Mouse (Mus musculus): ENCODE measurements around the gene Rab44.
"Not testable (repeated sequence)": the region's sequence is repeated elsewhere in the genome, so short reads cannot be mapped to it uniquely, and the experiment has no call there.

The Rab44 gene

GRCm38 (mm10) chr17:29096245-29096644, 17.7 kb upstream of the Rab44 start:
- DNase-seq (ENCODE audit: low read depth, low spot score), result no peak
- no peaks in the 10 kb centered on the region for H3K27me3 ChIP-seq (ENCODE audit: control insufficient read depth, insufficient read depth, low read length, poor library complexity, severe bottlenecking)
- no peaks in the 10 kb centered on the region for H3K36me3 ChIP-seq (ENCODE audit: control insufficient read depth, insufficient read depth, low read length, poor library complexity, severe bottlenecking)

DNA sequence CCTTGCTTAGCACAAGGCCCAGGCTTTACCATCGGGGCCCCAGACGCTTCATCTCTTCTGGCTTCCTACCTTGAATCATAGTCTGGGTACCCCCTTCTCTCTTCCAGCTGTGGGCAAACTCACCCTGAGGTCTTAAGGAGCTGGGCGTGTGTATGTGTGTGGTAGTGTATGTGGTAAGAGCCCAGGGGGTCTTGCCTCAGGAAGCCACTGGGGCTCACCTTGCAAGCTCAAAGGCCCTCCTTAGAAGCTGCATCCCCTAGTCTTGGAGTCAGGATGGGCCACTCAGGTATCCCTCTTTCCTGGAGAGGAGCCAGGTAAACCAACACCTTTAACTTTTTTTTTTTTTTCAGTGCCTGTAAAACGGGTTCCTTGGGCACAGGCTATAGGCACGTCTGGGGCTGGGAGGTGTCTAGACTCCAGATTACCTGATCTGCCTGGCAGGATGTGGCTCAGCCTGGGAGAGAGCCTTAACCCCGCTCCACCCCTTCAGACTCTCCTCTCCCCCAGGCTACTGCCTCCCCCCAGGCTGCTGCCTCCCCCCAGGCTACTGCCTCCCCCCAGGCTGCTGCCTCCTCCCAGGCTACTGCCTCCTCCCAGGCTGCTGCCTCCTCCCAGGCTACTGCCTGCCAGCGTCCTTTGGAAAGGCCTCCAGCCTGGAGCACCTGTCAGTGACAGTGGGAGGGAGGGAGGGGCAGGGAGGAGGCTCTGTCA, 16.9 kb upstream of the Rab44 start:
- DNase-seq (ENCODE audit: low read depth, low spot score), result no peak
- Histone ChIP-seq H3K36me3 (ENCODE audit: control insufficient read depth, insufficient read depth, low read length, poor library complexity, severe bottlenecking) (no peaks in the 10 kb centered on the region), H3K27me3 (ENCODE audit: control insufficient read depth, insufficient read depth, low read length, poor library complexity, severe bottlenecking) (no peaks in the 10 kb centered on the region)

DNA sequence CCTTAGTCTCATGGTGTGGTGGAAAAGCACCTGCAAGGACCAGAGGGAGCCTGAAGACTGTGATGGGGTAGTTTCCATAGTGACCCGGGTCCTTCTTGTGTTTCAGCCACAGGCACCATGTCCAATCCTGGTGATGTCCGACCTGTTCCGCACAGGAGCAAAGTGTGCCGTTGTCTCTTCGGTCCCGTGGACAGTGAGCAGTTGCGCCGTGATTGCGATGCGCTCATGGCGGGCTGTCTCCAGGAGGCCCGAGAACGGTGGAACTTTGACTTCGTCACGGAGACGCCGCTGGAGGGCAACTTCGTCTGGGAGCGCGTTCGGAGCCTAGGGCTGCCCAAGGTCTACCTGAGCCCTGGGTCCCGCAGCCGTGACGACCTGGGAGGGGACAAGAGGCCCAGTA, 15.7 kb upstream of the Rab44 start:
- H3K27me3 ChIP-seq (ENCODE audit: control insufficient read depth, insufficient read depth, low read length, poor library complexity, severe bottlenecking), result no peaks in the 10 kb centered on the region

GRCm38 (mm10) chr17:29099076-29099475, 14.9 kb upstream of the Rab44 start:
- Histone ChIP-seq H3K36me3 (ENCODE audit: control insufficient read depth, insufficient read depth, low read length, poor library complexity, severe bottlenecking) (no peaks in the 10 kb centered on the region), H3K27me3 (ENCODE audit: control insufficient read depth, insufficient read depth, low read length, poor library complexity, severe bottlenecking) (no peaks in the 10 kb centered on the region)
- no peak for DNase-seq (ENCODE audit: low read depth, low spot score)

More for the DNA sequence above, 15.7 kb upstream of the Rab44 start:
- no peak for DNase-seq (ENCODE audit: low read depth, low spot score)
- H3K36me3 ChIP-seq (ENCODE audit: control insufficient read depth, insufficient read depth, low read length, poor library complexity, severe bottlenecking), result no peaks in the 10 kb centered on the region

GRCm38 (mm10) chr17:29100627-29101026, 13.3 kb upstream of the Rab44 start:
- Histone ChIP-seq H3K27me3 (ENCODE audit: control insufficient read depth, insufficient read depth, low read length, poor library complexity, severe bottlenecking) (no peaks in the 10 kb centered on the region), H3K36me3 (ENCODE audit: control insufficient read depth, insufficient read depth, low read length, poor library complexity, severe bottlenecking) (no peaks in the 10 kb centered on the region)
- DNase-seq (ENCODE audit: low read depth, low spot score), result no peak

DNA sequence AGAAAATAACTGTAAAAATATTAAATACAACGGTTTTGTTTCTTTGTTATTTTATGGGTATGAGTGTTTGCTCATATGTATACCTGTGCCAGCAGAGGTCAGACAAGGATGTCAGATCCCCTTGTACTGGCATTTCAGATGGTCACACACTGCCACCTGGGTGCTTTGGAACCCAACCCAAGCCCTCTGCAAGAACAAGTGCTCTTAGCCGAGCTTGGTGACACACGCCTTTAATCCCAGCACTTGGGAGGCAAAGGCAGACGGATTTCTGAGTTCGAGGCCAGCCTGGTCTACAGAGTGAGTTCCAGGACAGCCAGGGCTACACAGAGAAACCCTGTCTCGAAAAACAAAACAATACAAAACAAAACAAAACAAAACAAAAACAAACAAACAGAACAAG, 3.6 kb upstream of the Rab44 start:
- H3K27me3 ChIP-seq (ENCODE audit: control insufficient read depth, insufficient read depth, low read length, poor library complexity, severe bottlenecking); DNase-seq (ENCODE audit: low read depth, low spot score); H3K36me3 ChIP-seq (ENCODE audit: control insufficient read depth, insufficient read depth, low read length, poor library complexity, severe bottlenecking): not testable (repeated sequence)

DNA sequence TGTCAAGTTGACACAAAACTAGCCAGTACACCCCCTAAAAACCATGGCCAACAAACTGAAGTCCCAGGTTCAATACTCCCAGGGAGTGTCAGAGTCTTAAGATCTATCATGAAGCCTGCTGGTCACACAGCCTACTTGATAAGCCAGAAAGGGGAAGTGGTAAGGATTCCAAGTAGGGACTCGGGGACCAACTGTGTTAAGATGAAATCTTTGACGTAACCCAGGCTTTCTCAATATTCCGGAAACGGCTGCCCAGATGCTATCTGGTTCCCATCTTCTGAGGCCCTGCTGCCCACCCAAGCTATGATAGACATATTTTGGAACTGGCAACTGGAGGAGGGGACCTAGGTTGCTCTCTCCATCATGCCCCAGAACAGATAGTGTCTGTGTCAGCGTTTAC, 2.6 kb upstream of the Rab44 start:
- Histone ChIP-seq H3K36me3 (ENCODE audit: control insufficient read depth, insufficient read depth, low read length, poor library complexity, severe bottlenecking) (no peaks in the 10 kb centered on the region), H3K27me3 (ENCODE audit: control insufficient read depth, insufficient read depth, low read length, poor library complexity, severe bottlenecking) (no peaks in the 10 kb centered on the region)
- DNase-seq (ENCODE audit: low read depth, low spot score), result peak; percentile 49

DNA sequence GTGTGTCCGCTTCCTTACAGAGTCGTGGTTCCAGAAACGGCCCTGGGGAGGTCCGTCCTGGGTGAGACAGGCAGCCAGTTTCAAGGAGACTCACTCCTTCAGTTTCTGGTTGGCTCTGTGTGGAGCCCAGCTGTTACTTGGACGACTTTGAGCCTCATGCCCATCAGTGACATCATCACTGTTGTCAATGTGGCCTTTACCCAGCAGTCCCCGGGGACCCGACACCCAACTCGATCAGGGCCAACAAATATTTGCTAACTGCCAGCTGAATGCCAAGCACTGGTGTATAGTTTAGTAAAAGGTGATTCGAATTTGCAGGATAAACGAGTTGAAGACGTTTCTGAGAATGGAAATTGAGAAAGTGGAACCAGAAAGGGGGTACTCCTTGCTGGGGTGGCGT, 2.1 kb downstream of the Rab44 start:
- Histone ChIP-seq H3K36me3 (ENCODE audit: control insufficient read depth, insufficient read depth, low read length, poor library complexity, severe bottlenecking) (no peaks in the 10 kb centered on the region), H3K27me3 (ENCODE audit: control insufficient read depth, insufficient read depth, low read length, poor library complexity, severe bottlenecking) (no peaks in the 10 kb centered on the region)
- DNase-seq (ENCODE audit: low read depth, low spot score), result no peak

- H3K36me3 ChIP-seq (ENCODE audit: control insufficient read depth, insufficient read depth, low read length, poor library complexity, severe bottlenecking), result no peaks in the 10 kb centered on the region
- H3K27me3 ChIP-seq (ENCODE audit: control insufficient read depth, insufficient read depth, low read length, poor library complexity, severe bottlenecking), result no peaks in the 10 kb centered on the region
- no peak for DNase-seq (ENCODE audit: low read depth, low spot score)
Observed at GRCm38 (mm10) chr17:29117006-29117648, 3.2 kb downstream of the Rab44 start.

GRCm38 (mm10) chr17:29118057-29118456, 4.1 kb downstream of the Rab44 start:
- Histone ChIP-seq H3K27me3 (ENCODE audit: control insufficient read depth, insufficient read depth, low read length, poor library complexity, severe bottlenecking) (no peaks in the 10 kb centered on the region), H3K36me3 (ENCODE audit: control insufficient read depth, insufficient read depth, low read length, poor library complexity, severe bottlenecking) (no peaks in the 10 kb centered on the region)
- DNase-seq (ENCODE audit: low read depth, low spot score), result no peak

DNA sequence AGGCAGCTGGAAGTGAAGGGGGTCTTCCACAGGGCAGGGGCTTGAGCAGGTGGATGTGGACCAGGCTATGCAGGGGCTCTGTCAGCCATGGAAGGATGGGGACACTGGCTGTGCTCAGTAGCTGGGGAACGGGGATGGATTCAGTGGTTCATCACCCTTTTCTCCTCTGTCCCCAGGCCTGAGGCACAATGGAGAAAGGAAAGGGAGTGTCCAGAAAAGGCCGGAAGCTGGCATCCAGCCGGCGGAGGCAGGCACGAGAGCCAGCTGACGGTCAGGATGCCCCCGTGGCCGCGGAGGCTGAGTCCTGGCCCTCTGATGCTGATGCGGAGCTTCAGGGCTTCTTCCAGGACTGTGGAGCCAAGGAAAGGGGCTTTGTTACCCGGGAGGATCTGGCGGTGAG, 6.7 kb downstream of the Rab44 start:
- H3K36me3 ChIP-seq (ENCODE audit: control insufficient read depth, insufficient read depth, low read length, poor library complexity, severe bottlenecking), result no peaks in the 10 kb centered on the region
- H3K27me3 ChIP-seq (ENCODE audit: control insufficient read depth, insufficient read depth, low read length, poor library complexity, severe bottlenecking), result no peaks in the 10 kb centered on the region
- DNase-seq (ENCODE audit: low read depth, low spot score), result no peak

GRCm38 (mm10) chr17:29122817-29123216, 8.9 kb downstream of the Rab44 start:
- Histone ChIP-seq H3K27me3 (ENCODE audit: control insufficient read depth, insufficient read depth, low read length, poor library complexity, severe bottlenecking) (no peaks in the 10 kb centered on the region), H3K36me3 (ENCODE audit: control insufficient read depth, insufficient read depth, low read length, poor library complexity, severe bottlenecking) (no peaks in the 10 kb centered on the region)
- no peak for DNase-seq (ENCODE audit: low read depth, low spot score)

DNA sequence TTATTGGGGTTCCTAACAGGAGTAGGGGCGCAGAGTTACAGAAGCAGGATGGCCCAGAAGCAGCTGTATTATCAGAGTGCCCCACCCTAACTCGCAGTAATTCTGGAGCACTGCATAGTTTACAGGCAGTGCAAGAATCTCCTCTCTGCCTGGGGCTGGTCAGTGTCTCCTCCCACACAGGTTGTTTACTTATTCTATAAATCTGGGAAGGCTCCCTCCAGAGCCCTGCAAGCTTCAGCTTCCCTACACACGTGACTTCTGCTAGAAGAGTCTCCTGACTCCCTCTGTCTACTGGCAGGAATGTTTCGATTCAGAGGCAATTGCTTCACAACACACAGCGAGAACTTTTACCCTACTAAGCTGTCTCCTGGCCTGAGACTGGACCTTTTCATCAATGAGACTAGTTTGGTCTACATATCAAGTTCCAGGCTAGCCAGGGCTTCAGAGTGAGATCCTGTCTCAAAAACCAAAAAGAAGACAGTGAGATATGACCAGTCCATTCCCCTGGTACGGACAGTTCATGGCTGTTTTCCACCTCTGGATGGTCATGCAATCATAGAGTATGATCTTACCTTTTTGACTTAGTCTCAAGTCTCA, 9.7 kb downstream of the Rab44 start:
- H3K36me3 ChIP-seq (ENCODE audit: control insufficient read depth, insufficient read depth, low read length, poor library complexity, severe bottlenecking), result no peaks in the 10 kb centered on the region
- no peak for DNase-seq (ENCODE audit: low read depth, low spot score)

GRCm38 (mm10) chr17:29126561-29126960, 12.6 kb downstream of the Rab44 start:
- Histone ChIP-seq H3K36me3 (ENCODE audit: control insufficient read depth, insufficient read depth, low read length, poor library complexity, severe bottlenecking) (no peaks in the 10 kb centered on the region), H3K27me3 (ENCODE audit: control insufficient read depth, insufficient read depth, low read length, poor library complexity, severe bottlenecking) (no peaks in the 10 kb centered on the region)
- no peak for DNase-seq (ENCODE audit: low read depth, low spot score)

More for the DNA sequence above, 9.7 kb downstream of the Rab44 start:
- no peaks in the 10 kb centered on the region for H3K27me3 ChIP-seq (ENCODE audit: control insufficient read depth, insufficient read depth, low read length, poor library complexity, severe bottlenecking)

- DNase-seq (ENCODE audit: low read depth, low spot score), result no peak
- Histone ChIP-seq H3K27me3 (ENCODE audit: control insufficient read depth, insufficient read depth, low read length, poor library complexity, severe bottlenecking) (no peaks in the 10 kb centered on the region), H3K36me3 (ENCODE audit: control insufficient read depth, insufficient read depth, low read length, poor library complexity, severe bottlenecking) (no peaks in the 10 kb centered on the region)
Observed at GRCm38 (mm10) chr17:29129341-29129740, 15.4 kb downstream of the Rab44 start.
